Mouse (Mus musculus): Measurements from ENCODE around the gene Galnt2.

Galnt2 gene

GRCm38 (mm10) chr8:124235536-124235935 lies 4.3 kb downstream of the Galnt2 start:
- DNase-seq, result no peak

- DNase-seq, result no peak
These were observed 8.2 kb downstream of the Galnt2 start for GRCm38 (mm10) chr8:124239350-124239749.

- no peak for DNase-seq
These were observed 9.7 kb downstream of the Galnt2 start for GRCm38 (mm10) chr8:124240932-124241331.

GRCm38 (mm10) chr8:124242208-124242607 lies 11.0 kb downstream of the Galnt2 start:
- no peak for DNase-seq

- no peak for DNase-seq
These were observed 11.7 kb downstream of the Galnt2 start for GRCm38 (mm10) chr8:124242913-124243312.

- no peak for DNase-seq
These were observed 16.4 kb downstream of the Galnt2 start for GRCm38 (mm10) chr8:124247581-124247980.

GRCm38 (mm10) chr8:124248688-124249087 lies 17.5 kb downstream of the Galnt2 start:
- no peak for DNase-seq

GRCm38 (mm10) chr8:124250255-124250654 lies 19.1 kb downstream of the Galnt2 start:
- DNase-seq, result no peak

GRCm38 (mm10) chr8:124250785-124251184 lies 19.6 kb downstream of the Galnt2 start:
- DNase-seq, result no peak

- no peak for DNase-seq
These were observed 21.4 kb downstream of the Galnt2 start for GRCm38 (mm10) chr8:124252533-124252950.

GRCm38 (mm10) chr8:124253939-124254338 lies 22.7 kb downstream of the Galnt2 start:
- DNase-seq, result no peak

GRCm38 (mm10) chr8:124256841-124257240 lies 25.6 kb downstream of the Galnt2 start:
- no peak for DNase-seq

GRCm38 (mm10) chr8:124257363-124257762 lies 26.2 kb downstream of the Galnt2 start:
- DNase-seq, result no peak

GRCm38 (mm10) chr8:124259146-124259545 lies 28.0 kb downstream of the Galnt2 start:
- no peak for DNase-seq

GRCm38 (mm10) chr8:124259925-124260324 lies 28.7 kb downstream of the Galnt2 start:
- no peak for DNase-seq

- no peak for DNase-seq
These were observed 29.2 kb downstream of the Galnt2 start for GRCm38 (mm10) chr8:124260371-124260770.

GRCm38 (mm10) chr8:124263058-124263457 lies 31.9 kb downstream of the Galnt2 start:
- no peak for DNase-seq

GRCm38 (mm10) chr8:124264032-124264431 lies 32.8 kb downstream of the Galnt2 start:
- DNase-seq, result no peak

- no peak for DNase-seq
These were observed 33.5 kb downstream of the Galnt2 start for GRCm38 (mm10) chr8:124264671-124265070.

GRCm38 (mm10) chr8:124265130-124265529 lies 33.9 kb downstream of the Galnt2 start:
- no peak for DNase-seq

GRCm38 (mm10) chr8:124265798-124266197 lies 34.6 kb downstream of the Galnt2 start:
- DNase-seq, result no peak

GRCm38 (mm10) chr8:124267206-124267605 lies 36.0 kb downstream of the Galnt2 start:
- no peak for DNase-seq

- no peak for DNase-seq
These were observed 39.3 kb downstream of the Galnt2 start for GRCm38 (mm10) chr8:124270504-124270903.

GRCm38 (mm10) chr8:124270904-124271303 lies 39.7 kb downstream of the Galnt2 start:
- DNase-seq, result no peak

- no peak for DNase-seq
These were observed 40.3 kb downstream of the Galnt2 start for GRCm38 (mm10) chr8:124271518-124271917.

- DNase-seq, result no peak
These were observed 41.6 kb downstream of the Galnt2 start for GRCm38 (mm10) chr8:124272792-124273191.

All from cerebellum, adult 11 months (tissue).